Mouse (Mus musculus) brain, embryonic 14.5 days (tissue): ENCODE data around the gene Olfr1333. TPM values are rescaled to one million over a fixed set of nuclear protein-coding genes. Genes with fewer than 3 reads are reported as not detected.
A peak's percentile ranks its signal among the peaks of the same experiment; 100 is the strongest.
"Not testable (repeated sequence)": the region's sequence is repeated elsewhere in the genome, so short reads cannot be mapped to it uniquely, and the experiment has no call there.

Source experiments
- DNase-seq: peaks from one replicate; pipeline ENCODE4 v3.0.0-alpha.2; 2011; ENCODE audit warnings: low read depth
- CTCF ChIP-seq: fragments of 200-500 bp; IDR thresholded peaks from 2 replicates; pipeline ENCODE4 v1.5.1; 2012; ENCODE audit warnings: inconsistent platforms, mild to moderate bottlenecking, moderate library complexity, borderline replicate concordance; ENCODE audit not compliant: insufficient read depth, insufficient read length; ENCODE audit errors: extremely low read depth
- POLR2A ChIP-seq: fragments of 200-500 bp; IDR thresholded peaks from 2 replicates; pipeline ENCODE4 v1.6.1; 2012; ENCODE audit warnings: mild to moderate bottlenecking, inconsistent platforms, borderline replicate concordance; ENCODE audit not compliant: poor library complexity, insufficient read depth, insufficient read length, severe bottlenecking; ENCODE audit errors: extremely low read depth
- polyA plus RNA-seq: library from polyadenylated mRNA; depleted of rRNA; stranded (reverse); fragments of >200 nt; gene quantifications from 2 replicates; pipeline ENCODE4 v1.2.3, GENCODE M21; 2012; rRNA removed

Gene Olfr1333
- polyA plus RNA-seq: not detected in 2 replicates

DNA sequence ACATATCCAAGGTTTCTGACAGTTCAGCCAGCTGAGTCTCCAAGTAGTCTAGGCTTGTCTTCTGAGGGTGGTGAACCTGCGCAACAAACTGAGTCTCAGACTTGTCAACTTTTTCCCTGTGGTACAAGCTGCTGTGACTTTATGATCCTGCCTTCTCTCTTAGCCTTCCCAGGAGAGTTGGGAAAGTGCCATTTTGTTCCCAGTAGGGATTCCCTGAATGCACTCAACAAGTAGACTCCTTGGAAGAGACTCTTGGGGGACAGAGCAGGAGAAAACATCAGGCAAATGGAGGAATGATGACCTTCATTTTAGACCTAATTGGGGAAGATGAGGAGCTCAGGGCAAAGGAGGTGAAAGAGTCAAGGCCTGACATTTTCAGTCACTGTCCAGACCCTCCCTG lies at the start of gene Olfr1333:
TSS of gene Olfr1333 (minus strand) at position 101 of the 400 bp plus-strand sequence.
- TF ChIP-seq CTCF: no peak
- no peak for TF ChIP-seq POLR2A
- DNase-seq: no peak

DNA sequence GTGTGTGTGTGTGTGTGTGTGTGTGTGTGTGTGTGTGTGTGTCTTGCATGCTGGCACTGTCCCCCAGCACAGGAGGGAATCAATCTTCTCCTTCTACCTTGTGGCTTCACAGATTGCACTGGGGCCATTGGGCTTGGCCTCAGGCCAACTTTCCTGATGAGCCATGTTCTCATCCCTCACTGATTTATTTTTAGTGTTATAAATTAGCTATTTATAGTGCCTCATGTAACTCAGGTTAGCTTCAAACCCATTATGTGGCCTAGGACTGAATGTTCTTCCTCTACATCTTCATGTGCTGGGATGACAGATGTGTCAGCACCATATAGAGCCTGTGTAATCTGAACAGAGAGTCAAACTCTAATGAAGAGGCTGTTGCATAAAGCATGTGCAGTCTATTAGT lies 31.5 kb upstream of the Olfr1333 start:
- no peak for DNase-seq
- TF ChIP-seq CTCF (no peak), POLR2A (no peak)

DNA sequence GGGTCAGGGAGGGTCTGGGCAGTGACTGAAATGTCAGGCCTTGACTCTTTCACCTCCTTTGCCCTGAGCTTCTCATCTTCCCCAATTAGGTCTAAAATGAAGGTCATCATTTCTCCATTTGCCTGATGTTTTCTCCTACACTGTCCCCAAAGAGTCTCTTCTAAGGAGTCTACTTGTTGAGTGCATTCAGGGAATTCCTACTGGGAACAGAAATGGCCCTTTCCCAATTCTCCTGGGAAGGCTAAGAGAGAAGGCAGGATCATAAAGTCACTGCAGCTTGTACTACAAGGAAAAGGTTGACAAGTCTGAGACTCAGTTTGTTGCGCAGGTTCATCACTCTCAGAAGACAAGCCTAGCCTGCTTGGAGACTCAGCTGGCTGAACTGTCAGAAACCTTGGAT lies 28.3 kb upstream of the Olfr1333 start, which contains the start of gene Olfr1331:
TSS of gene Olfr1331 (plus strand) at position 301 of the 400 bp plus-strand sequence.
- DNase-seq: no peak
- TF ChIP-seq CTCF (no peak), POLR2A (no peak)

DNA sequence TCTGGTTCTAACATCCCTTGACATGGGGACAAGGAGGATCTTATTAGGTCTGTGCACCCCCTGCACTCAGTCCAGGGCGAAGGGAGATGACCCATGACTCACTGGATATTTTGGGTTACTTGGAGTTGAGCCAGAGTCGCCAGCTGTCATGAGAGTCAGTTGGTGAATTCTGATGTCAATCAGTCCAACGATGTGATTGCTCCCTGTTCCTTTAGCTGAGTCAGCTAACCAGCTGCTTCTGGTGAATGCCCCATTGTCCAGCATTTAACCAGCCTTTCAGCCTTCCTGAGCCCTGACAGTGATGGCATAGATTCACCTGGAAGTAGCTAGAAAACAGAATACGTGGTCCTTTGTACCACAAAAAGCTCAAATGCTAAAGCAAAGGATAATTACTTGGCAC lies 26.6 kb upstream of the Olfr1333 start:
- no peak for TF ChIP-seq CTCF
- TF ChIP-seq POLR2A: no peak
- DNase-seq: peak; percentile 30

- DNase-seq: no peak
- no peak for TF ChIP-seq CTCF
- no peak for TF ChIP-seq POLR2A
Observed at GRCm38 (mm10) chr4:118861791-118862190, 25.7 kb upstream of the Olfr1333 start.

GRCm38 (mm10) chr4:118818921-118819320 lies 17.2 kb downstream of the Olfr1333 start:
- DNase-seq: peak; percentile 1

GRCm38 (mm10) chr4:118809844-118810243 lies 26.2 kb downstream of the Olfr1333 start, which contains the start of gene Olfr1335:
Gene Olfr1335 (minus strand): TSS chr4:118809944.
- TF ChIP-seq POLR2A (no peak), CTCF (no peak)

More at GRCm38 (mm10) chr4:118818921-118819320, 17.2 kb downstream of the Olfr1333 start:
- TF ChIP-seq POLR2A: no peak
- TF ChIP-seq CTCF: no peak

DNA sequence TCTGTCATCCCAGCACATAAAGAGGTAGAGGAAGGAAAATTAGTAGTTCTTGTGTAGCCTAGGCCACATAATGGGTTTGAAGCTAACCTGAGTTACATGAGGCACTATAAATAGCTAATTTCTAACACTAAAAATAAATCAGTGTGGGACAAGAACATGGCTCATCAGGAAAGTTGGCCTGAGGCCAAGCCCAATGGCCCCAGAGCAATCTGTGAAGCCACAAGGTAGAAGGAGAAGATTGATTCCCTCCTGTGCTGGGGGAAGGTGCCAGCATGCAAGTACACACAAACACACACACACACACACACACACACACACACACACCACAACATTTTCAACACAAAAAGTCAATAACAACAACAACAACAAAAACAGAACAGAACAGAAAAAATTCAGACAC lies 43.3 kb downstream of the Olfr1333 start:
- DNase-seq: not testable (repeated sequence)

More at GRCm38 (mm10) chr4:118809844-118810243, 26.2 kb downstream of the Olfr1333 start, which contains the start of gene Olfr1335:
- no peak for DNase-seq

DNA sequence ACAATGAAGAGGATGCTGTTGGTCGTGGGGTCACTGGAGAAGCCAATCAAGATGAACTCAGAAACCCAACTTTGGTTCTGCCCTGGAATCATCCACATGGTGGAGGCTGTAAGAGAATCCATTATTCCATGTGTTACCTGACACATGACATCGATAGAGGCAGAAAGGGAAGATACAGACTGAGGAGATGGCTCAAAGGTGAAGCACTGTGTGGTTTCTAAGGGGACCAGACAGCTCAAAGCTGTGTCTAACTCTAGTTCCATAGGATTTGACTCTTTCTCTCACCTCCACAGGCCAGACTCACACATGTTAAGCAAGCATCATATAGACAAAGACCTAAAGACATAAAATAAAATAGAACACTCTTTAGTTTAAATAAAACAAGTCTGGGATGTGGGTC lies 53.6 kb downstream of the Olfr1333 start, which contains the start of gene Olfr1337:
TSS of gene Olfr1337 (minus strand) at position 101 of the 400 bp plus-strand sequence.
- no peak for DNase-seq
- no peak for TF ChIP-seq CTCF
- no peak for TF ChIP-seq POLR2A

Other genes starting within 250 kb of the Olfr1333 start
- gene Cfap57, start 215.5 kb downstream of the Olfr1333 start, polyA plus RNA-seq: 0.72 and 1.5 TPM in 2 replicates
- 67.7 and 74.9 TPM in 2 replicates for gene Ebna1bp2, start 215.5 kb downstream of the Olfr1333 start, polyA plus RNA-seq
- not detected in 2 replicates for gene Olfr62, start 177.3 kb downstream of the Olfr1333 start, polyA plus RNA-seq
- gene Olfr1342, start 143.5 kb downstream of the Olfr1333 start, polyA plus RNA-seq: 0.05 TPM in 2 replicates
- not detected in 2 replicates for gene Olfr1341, start 132.8 kb downstream of the Olfr1333 start, polyA plus RNA-seq
- not detected in 2 replicates for gene Olfr1340, start 116.1 kb downstream of the Olfr1333 start, polyA plus RNA-seq
- gene Olfr1339, start 104.1 kb downstream of the Olfr1333 start, polyA plus RNA-seq: not detected in 2 replicates
- gene Olfr1338, start 77.5 kb downstream of the Olfr1333 start, polyA plus RNA-seq: not detected in 2 replicates
- not detected in 2 replicates for gene Olfr1337, start 53.7 kb downstream of the Olfr1333 start, polyA plus RNA-seq
- not detected in 2 replicates for gene Olfr1335, start 26.3 kb downstream of the Olfr1333 start, polyA plus RNA-seq
- gene Olfr1331, start 28.4 kb upstream of the Olfr1333 start, polyA plus RNA-seq: not detected in 2 replicates
- not detected in 2 replicates for gene Olfr1330, start 52.3 kb upstream of the Olfr1333 start, polyA plus RNA-seq
- not detected in 2 replicates for gene Olfr1329, start 81.2 kb upstream of the Olfr1333 start, polyA plus RNA-seq
- not detected in 2 replicates for gene Olfr1328, start 102.3 kb upstream of the Olfr1333 start, polyA plus RNA-seq
- gene Lao1, start 125.3 kb upstream of the Olfr1333 start, polyA plus RNA-seq: 0.06 TPM in 1 of 2 replicates, not detected in the other